Mouse (Mus musculus) C2C12 (cell line): ENCODE results near the gene Adgrg1.

ENCODE experiments used
- CTCF ChIP-seq: IDR thresholded peaks from one replicate; pipeline ENCODE4 v1.5.1; 2011; ENCODE audit not compliant: control insufficient read depth, insufficient read depth, insufficient read length
- MAX ChIP-seq: IDR thresholded peaks from one replicate; pipeline ENCODE4 v1.6.1; 2011; ENCODE audit warnings: mild to moderate bottlenecking, control low read depth
- USF1 ChIP-seq: IDR thresholded peaks from one replicate; pipeline ENCODE4 v1.6.1; 2011; ENCODE audit warnings: low read depth, mild to moderate bottlenecking, control low read depth, moderate library complexity

- TF ChIP-seq CTCF = no peak
- no peak for TF ChIP-seq MAX
- no peak for TF ChIP-seq USF1
Observed at GRCm38 (mm10) chr8:94996899-94997856, 22.6 kb downstream of the Adgrg1 start.
